Mouse (Mus musculus): ENCODE data around the gene Msh3. TPM values are rescaled to one million over a fixed set of nuclear protein-coding genes. Genes with fewer than 3 reads are reported as not detected.

The Msh3 gene
- polyA plus RNA-seq, 1 experiment from 2014 or later, result 12.6 TPM

GRCm38 (mm10) chr13:92296490-92296889, 58.3 kb downstream of the Msh3 start:
- Histone ChIP-seq H3K4me3 (no peak overlapping the region), H3K36me3 (peaks cover 36% of the 10 kb centered on the region), H3K9ac (no peak overlapping the region), H3K27ac (replicated peaks) (no peak overlapping the region), H3K9me3 (no peaks in the 10 kb centered on the region), H3K27me3 (replicated peaks) (no peaks in the 10 kb centered on the region), H3K4me2 (no peak overlapping the region), H3K4me1 (peaks cover 17% of the 10 kb centered on the region)
- WGBS, result 85% methylated on average over 4 of the region's 4 CpGs
- no peak for ATAC-seq (ENCODE audit: extremely low read depth, insufficient number of reproducible peaks, low FRiP score, low TSS enrichment)

GRCm38 (mm10) chr13:92293883-92294282, 60.9 kb downstream of the Msh3 start:
- Histone ChIP-seq H3K27me3 (replicated peaks) (no peaks in the 10 kb centered on the region), H3K9ac (no peak overlapping the region), H3K4me3 (no peak overlapping the region), H3K9me3 (no peaks in the 10 kb centered on the region), H3K4me2 (no peak overlapping the region), H3K36me3 (peaks cover 46% of the 10 kb centered on the region), H3K27ac (replicated peaks) (no peak overlapping the region), H3K4me1 (no peaks in the 10 kb centered on the region)
- ATAC-seq (ENCODE audit: extremely low read depth, insufficient number of reproducible peaks, low FRiP score, low TSS enrichment), result no peak
- 78% methylated on average over 5 of the region's 5 CpGs for WGBS

- WGBS, result 76% methylated on average over 4 of the region's 4 CpGs
- H3K27ac ChIP-seq (replicated peaks), result no peak overlapping the region
- H3K27me3 ChIP-seq (replicated peaks), result no peaks in the 10 kb centered on the region
- H3K36me3 ChIP-seq, result peaks cover 36% of the 10 kb centered on the region
- no peak overlapping the region for H3K4me3 ChIP-seq
- H3K4me2 ChIP-seq, result no peak overlapping the region
- no peaks in the 10 kb centered on the region for H3K4me1 ChIP-seq
- ATAC-seq (ENCODE audit: extremely low read depth, insufficient number of reproducible peaks, low FRiP score, low TSS enrichment), result no peak
- H3K9ac ChIP-seq, result no peak overlapping the region
- H3K9me3 ChIP-seq, result no peaks in the 10 kb centered on the region
Measured at GRCm38 (mm10) chr13:92291605-92292004, 63.2 kb downstream of the Msh3 start.

GRCm38 (mm10) chr13:92277027-92277426, 77.8 kb downstream of the Msh3 start:
- no peak overlapping the region for H3K9ac ChIP-seq
- peaks cover 15% of the 10 kb centered on the region for H3K4me1 ChIP-seq
- H3K4me3 ChIP-seq, result no peak overlapping the region
- no peaks in the 10 kb centered on the region for H3K27me3 ChIP-seq (replicated peaks)
- no peak for ATAC-seq (ENCODE audit: extremely low read depth, insufficient number of reproducible peaks, low FRiP score, low TSS enrichment)
- no peak overlapping the region for H3K27ac ChIP-seq (replicated peaks)
- WGBS, result 87% methylated on average over 2 of the region's 2 CpGs
- H3K4me2 ChIP-seq, result no peak overlapping the region
- peaks cover 15% of the 10 kb centered on the region for H3K36me3 ChIP-seq
- no peaks in the 10 kb centered on the region for H3K9me3 ChIP-seq

- H3K9me3 ChIP-seq, result no peaks in the 10 kb centered on the region
Measured at GRCm38 (mm10) chr13:92275292-92275691, 79.5 kb downstream of the Msh3 start.

GRCm38 (mm10) chr13:92274274-92275198, 80.3 kb downstream of the Msh3 start:
- H3K4me2 ChIP-seq, result peak overlapping the region; percentile 52
- ATAC-seq (ENCODE audit: extremely low read depth, insufficient number of reproducible peaks, low FRiP score, low TSS enrichment), result no peak

More at GRCm38 (mm10) chr13:92275292-92275691, 79.5 kb downstream of the Msh3 start:
- WGBS, result 86% methylated on average over 9 of the region's 9 CpGs
- Histone ChIP-seq H3K4me1 (peaks cover 15% of the 10 kb centered on the region), H3K27ac (replicated peaks) (no peak overlapping the region), H3K36me3 (peaks cover 5% of the 10 kb centered on the region; the same call in 1 of the 2 replicates), H3K4me2 (no peak overlapping the region), H3K9ac (no peak overlapping the region), H3K27me3 (replicated peaks) (no peaks in the 10 kb centered on the region), H3K4me3 (no peak overlapping the region)
- ATAC-seq (ENCODE audit: extremely low read depth, insufficient number of reproducible peaks, low FRiP score, low TSS enrichment), result no peak

GRCm38 (mm10) chr13:92267076-92267475, 87.7 kb downstream of the Msh3 start:
- Histone ChIP-seq H3K9me3 (no peaks in the 10 kb centered on the region), H3K27me3 (replicated peaks) (no peaks in the 10 kb centered on the region), H3K4me1 (no peaks in the 10 kb centered on the region), H3K36me3 (peaks cover 18% of the 10 kb centered on the region), H3K9ac (no peak overlapping the region), H3K4me2 (no peak overlapping the region), H3K4me3 (no peak overlapping the region), H3K27ac (replicated peaks) (no peak overlapping the region)
- WGBS, result 87% methylated on average over 3 of the region's 3 CpGs
- no peak for ATAC-seq (ENCODE audit: extremely low read depth, insufficient number of reproducible peaks, low FRiP score, low TSS enrichment)

More at GRCm38 (mm10) chr13:92274274-92275198, 80.3 kb downstream of the Msh3 start:
- Histone ChIP-seq H3K27ac (replicated peaks) (peak overlapping the region; percentile 69), H3K9ac (no peak overlapping the region), H3K4me1 (peaks cover 15% of the 10 kb centered on the region), H3K27me3 (replicated peaks) (no peaks in the 10 kb centered on the region), H3K36me3 (peaks cover 5% of the 10 kb centered on the region; the same call in 1 of the 2 replicates), H3K4me3 (peak overlapping the region; percentile 11; the same call in 1 of the 2 replicates), H3K9me3 (no peaks in the 10 kb centered on the region)
- 40% methylated on average over 14 of the region's 14 CpGs for WGBS

- Histone ChIP-seq H3K4me1 (no peaks in the 10 kb centered on the region), H3K4me2 (no peak overlapping the region), H3K27ac (replicated peaks) (no peak overlapping the region), H3K9me3 (no peaks in the 10 kb centered on the region), H3K36me3 (peaks cover 26% of the 10 kb centered on the region), H3K27me3 (replicated peaks) (no peaks in the 10 kb centered on the region), H3K9ac (no peak overlapping the region), H3K4me3 (no peak overlapping the region)
- no peak for ATAC-seq (ENCODE audit: extremely low read depth, insufficient number of reproducible peaks, low FRiP score, low TSS enrichment)
- whole genome bisulfite sequencing, result 80% methylated on average over 6 of the region's 6 CpGs
Measured at GRCm38 (mm10) chr13:92263566-92263965, 91.2 kb downstream of the Msh3 start.

GRCm38 (mm10) chr13:92261329-92261728, 93.5 kb downstream of the Msh3 start:
- Histone ChIP-seq H3K9me3 (no peaks in the 10 kb centered on the region), H3K4me1 (no peaks in the 10 kb centered on the region), H3K4me3 (no peak overlapping the region), H3K9ac (no peak overlapping the region), H3K36me3 (peaks cover 24% of the 10 kb centered on the region), H3K27ac (replicated peaks) (no peak overlapping the region), H3K27me3 (replicated peaks) (no peaks in the 10 kb centered on the region), H3K4me2 (no peak overlapping the region)
- ATAC-seq (ENCODE audit: extremely low read depth, insufficient number of reproducible peaks, low FRiP score, low TSS enrichment), result no peak
- 64% methylated on average over 5 of the region's 5 CpGs for WGBS

- WGBS, result 39% methylated on average over 3 of the region's 3 CpGs
Measured at GRCm38 (mm10) chr13:92255480-92255879, 99.3 kb downstream of the Msh3 start.

GRCm38 (mm10) chr13:92253850-92254249, 101.0 kb downstream of the Msh3 start:
- H3K27ac ChIP-seq (replicated peaks), result no peak overlapping the region
- no peak for ATAC-seq (ENCODE audit: extremely low read depth, insufficient number of reproducible peaks, low FRiP score, low TSS enrichment)
- H3K4me1 ChIP-seq, result peaks cover 9% of the 10 kb centered on the region
- peaks cover 17% of the 10 kb centered on the region for H3K36me3 ChIP-seq
- no peak overlapping the region for H3K4me2 ChIP-seq
- H3K27me3 ChIP-seq (replicated peaks), result no peaks in the 10 kb centered on the region
- no peak overlapping the region for H3K4me3 ChIP-seq
- 0 out of 2 replicates have a peak overlapping the region, but pooled peaks have one; percentile 28 for H3K9ac ChIP-seq
- 77% methylated on average over 5 of the region's 5 CpGs for whole genome bisulfite sequencing
- no peaks in the 10 kb centered on the region for H3K9me3 ChIP-seq

More at GRCm38 (mm10) chr13:92255480-92255879, 99.3 kb downstream of the Msh3 start:
- no peak overlapping the region for H3K9ac ChIP-seq
- no peak overlapping the region for H3K4me2 ChIP-seq
- no peak overlapping the region for H3K27ac ChIP-seq (replicated peaks)
- no peak for ATAC-seq (ENCODE audit: extremely low read depth, insufficient number of reproducible peaks, low FRiP score, low TSS enrichment)
- H3K4me1 ChIP-seq, result peaks cover 9% of the 10 kb centered on the region
- H3K9me3 ChIP-seq, result no peaks in the 10 kb centered on the region
- no peaks in the 10 kb centered on the region for H3K27me3 ChIP-seq (replicated peaks)
- peaks cover 9% of the 10 kb centered on the region; the same call in 1 of the 2 replicates for H3K36me3 ChIP-seq
- H3K4me3 ChIP-seq, result no peak overlapping the region

Data from heart, embryonic 13.5 days (tissue).